Mouse (Mus musculus) cerebellum, adult 2 months (tissue): ENCODE data around the gene Cask. TPM values are rescaled to one million over a fixed set of nuclear protein-coding genes. Genes with fewer than 3 reads are reported as not detected.

Experiments
- DNase-seq, 2 experiments: peaks; one replicate each; pipeline ENCODE4 v3.0.0; 2021
- H3K27ac ChIP-seq: fragments of 200-500 bp; 2 replicates; pipeline ENCODE4 v1.5.1; 2012; ENCODE audit warnings: low read length, control low read depth, inconsistent platforms; ENCODE audit not compliant: insufficient read depth
- H3K27me3 ChIP-seq: fragments of 200-500 bp; 2 replicates; pipeline ENCODE4 v1.6.1; 2012; ENCODE audit warnings: inconsistent platforms, mild to moderate bottlenecking, low read length, moderate library complexity; ENCODE audit not compliant: control insufficient read depth, insufficient read depth
- H3K4me1 ChIP-seq: fragments of 200-500 bp; 2 replicates; pipeline ENCODE4 v1.6.1; 2011; ENCODE audit warnings: low read length; ENCODE audit not compliant: control insufficient read depth, insufficient read depth
- H3K4me3 ChIP-seq: fragments of 200-500 bp; replicated peaks from 2 replicates; pipeline ENCODE3; 2011; ENCODE audit warnings: mild to moderate bottlenecking, low read depth, low read length, control low read depth; ENCODE audit not compliant: insufficient read depth
- CTCF ChIP-seq: fragments of 200-500 bp; IDR thresholded peaks from 2 replicates; pipeline ENCODE4 v1.5.1; 2011; ENCODE audit warnings: low read depth, mild to moderate bottlenecking, control low read depth, low read length, moderate library complexity, borderline replicate concordance; ENCODE audit not compliant: insufficient read depth
- POLR2A ChIP-seq: fragments of 200-500 bp; IDR thresholded peaks from 2 replicates; pipeline ENCODE4 v1.6.1; 2011; ENCODE audit warnings: low read length, control low read depth, borderline replicate concordance; ENCODE audit not compliant: insufficient read depth
- WGBS: fragments of 180-500 bp; shearing (Covaris S2); methylation state at CpG from one replicate; pipeline ENCODE4 v1.1.7; 2018; 5-methylcytosine and 5-hydroxymethylcytosine counted together
- polyA plus RNA-seq: library from polyadenylated mRNA; depleted of rRNA; stranded (reverse); fragments of >200 nt; gene quantifications from 2 replicates; pipeline ENCODE4 v1.2.3, GENCODE M21; 2012

The Cask gene
- polyA plus RNA-seq, 1 experiment: 24.5 TPM

DNA sequence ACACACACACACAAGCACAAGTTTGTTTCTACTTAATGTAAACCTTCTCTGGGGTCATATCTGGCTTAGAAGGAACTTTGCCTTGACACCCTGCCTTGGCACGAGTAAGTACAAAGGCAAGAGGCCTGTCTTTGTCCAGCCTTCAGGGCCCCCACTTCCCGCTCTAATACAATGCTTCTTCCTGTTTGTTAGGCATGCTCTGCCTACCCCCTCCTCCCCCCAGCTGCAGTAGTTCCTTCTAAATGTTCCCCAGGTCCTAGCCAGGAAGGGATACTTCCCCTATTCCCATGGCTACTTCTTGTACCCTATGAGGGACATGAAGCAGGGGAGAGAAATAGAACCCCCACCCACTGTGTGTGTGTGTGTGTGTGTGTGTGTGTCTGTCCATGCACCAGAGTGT lies 344.8 kb downstream of the Cask start:
- Histone ChIP-seq H3K27me3 (no peaks in the 10 kb centered on the region), H3K4me3 (no peak overlapping the region), H3K27ac (no peak overlapping the region), H3K4me1 (no peaks in the 10 kb centered on the region)
- TF ChIP-seq CTCF (no peak), POLR2A (no peak)
- 58% methylated on average over 2 of the region's 2 CpGs for WGBS
- DNase-seq: no peak

DNA sequence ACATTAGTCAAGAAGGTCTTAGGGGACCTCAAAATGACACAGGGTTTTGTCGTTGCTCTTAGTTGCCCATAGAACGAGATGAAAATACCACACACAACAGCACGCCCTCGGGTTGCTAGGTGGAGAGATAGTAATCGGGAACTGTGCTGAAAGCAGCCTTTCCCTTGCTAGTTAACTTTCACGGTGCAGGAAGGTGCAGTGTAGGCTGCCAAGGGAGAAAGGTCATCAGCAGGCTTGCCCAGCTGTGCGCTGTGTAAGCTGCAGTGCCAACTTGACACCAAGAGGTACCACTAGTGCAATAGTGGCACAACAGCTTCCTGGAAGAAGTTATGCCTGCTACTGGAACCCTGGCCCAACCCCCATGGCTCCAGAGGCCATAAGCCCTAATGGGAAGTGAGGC lies 346.8 kb downstream of the Cask start:
- no peaks in the 10 kb centered on the region for H3K27me3 ChIP-seq
- no peak for TF ChIP-seq POLR2A
- no peak for TF ChIP-seq CTCF
- no peaks in the 10 kb centered on the region for H3K4me1 ChIP-seq
- no peak overlapping the region for H3K4me3 ChIP-seq
- WGBS: 93% methylated on average over 7 of the region's 7 CpGs
- no peak overlapping the region for H3K27ac ChIP-seq
- no peak for DNase-seq

DNA sequence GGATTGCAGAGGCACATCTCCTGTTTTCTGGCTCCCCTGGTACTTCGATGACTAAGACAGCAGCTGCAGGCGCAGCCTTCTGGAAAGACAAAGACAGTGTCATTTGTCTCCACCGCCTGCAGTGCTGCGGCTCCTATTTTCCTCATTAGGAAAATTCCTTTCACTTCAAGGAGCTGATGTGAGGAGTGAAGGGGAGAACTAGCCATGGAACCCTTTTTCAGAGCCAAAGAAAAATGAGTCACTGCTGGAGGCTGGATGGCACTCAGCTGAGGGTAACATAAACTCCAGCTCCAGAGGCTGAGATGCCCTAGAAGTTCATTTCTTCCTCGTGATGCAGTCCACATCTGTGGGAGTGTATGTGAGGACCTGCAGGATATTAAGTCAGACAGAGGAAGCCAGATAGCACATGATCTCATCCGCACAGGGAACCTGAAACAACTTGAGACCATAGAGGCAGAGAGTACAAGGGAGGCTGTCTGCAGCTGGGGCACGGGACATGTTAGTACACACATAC lies 348.2 kb downstream of the Cask start:
- H3K4me3 ChIP-seq: no peak overlapping the region
- H3K27ac ChIP-seq: no peak overlapping the region
- no peaks in the 10 kb centered on the region for H3K4me1 ChIP-seq
- WGBS: 47% methylated on average over 7 of the region's 7 CpGs
- no peaks in the 10 kb centered on the region for H3K27me3 ChIP-seq
- TF ChIP-seq POLR2A: no peak
- TF ChIP-seq CTCF: no peak
- no peak for DNase-seq

DNA sequence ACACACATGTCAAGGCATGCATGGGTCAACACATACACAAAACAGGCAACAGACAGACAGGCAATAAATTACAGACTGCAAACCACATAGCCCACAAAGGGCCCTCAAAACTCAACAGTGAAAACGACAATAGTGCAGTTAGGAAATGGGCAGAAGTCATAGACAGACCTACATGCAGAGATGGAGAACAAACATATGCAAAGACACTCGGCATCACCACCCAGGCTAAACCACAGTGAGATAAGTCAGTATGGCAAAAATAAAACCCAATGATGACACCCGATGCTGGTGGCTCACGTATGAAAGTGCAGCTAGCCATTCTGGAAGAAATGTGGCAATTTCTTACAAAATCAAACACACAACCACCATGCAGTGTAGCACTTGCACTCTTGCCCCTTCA lies 350.9 kb downstream of the Cask start:
- no peak overlapping the region for H3K4me3 ChIP-seq
- H3K27ac ChIP-seq: no peak overlapping the region
- no peaks in the 10 kb centered on the region for H3K4me1 ChIP-seq
- no peaks in the 10 kb centered on the region for H3K27me3 ChIP-seq
- no peak for DNase-seq
- whole genome bisulfite sequencing: 94% methylated on average over 4 of the region's 4 CpGs
- TF ChIP-seq POLR2A: no peak
- no peak for TF ChIP-seq CTCF

DNA sequence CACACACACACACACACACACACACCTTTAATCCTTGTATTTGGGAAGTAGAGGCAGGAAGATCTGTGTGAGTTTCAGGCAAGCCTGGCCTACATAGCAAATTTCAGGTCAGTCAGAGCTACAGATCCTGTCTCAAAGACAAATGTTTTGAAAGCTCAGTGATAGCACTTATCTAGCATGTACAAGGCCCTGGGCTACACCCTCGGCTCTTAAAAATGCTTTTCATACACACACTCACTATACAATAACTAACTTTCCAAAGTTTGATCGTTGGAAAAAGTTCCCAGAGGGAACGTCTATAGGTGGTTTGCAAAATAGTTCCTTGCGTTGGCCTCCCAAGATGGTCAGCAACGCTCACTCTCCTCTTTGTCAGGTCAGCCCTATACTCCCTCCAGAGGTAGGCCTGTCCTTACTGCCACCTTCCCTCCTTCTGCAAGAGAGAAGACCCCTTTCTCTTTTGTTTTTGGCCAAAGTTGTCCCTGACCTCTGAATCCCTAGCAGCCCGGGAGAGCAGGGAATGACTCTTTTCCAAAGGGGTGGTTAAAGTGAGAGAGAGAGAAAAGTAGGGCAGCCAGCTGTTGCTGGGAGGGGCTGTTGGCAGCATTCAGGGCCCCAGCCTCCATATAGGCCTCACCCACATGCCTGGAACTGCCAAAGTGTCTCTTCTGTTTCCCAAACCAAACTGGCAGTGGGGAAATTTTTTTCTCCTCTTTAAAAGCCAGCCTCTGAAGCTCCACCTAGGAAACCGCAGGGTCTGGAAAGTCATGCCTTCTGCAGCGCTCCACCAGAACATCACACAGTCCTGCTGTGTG lies 356.1 kb downstream of the Cask start:
- Histone ChIP-seq H3K4me1 (no peaks in the 10 kb centered on the region), H3K4me3 (no peak overlapping the region), H3K27me3 (no peaks in the 10 kb centered on the region), H3K27ac (no peak overlapping the region)
- WGBS: 74% methylated on average over 8 of the region's 8 CpGs
- TF ChIP-seq CTCF (no peak), POLR2A (no peak)
- no peak for DNase-seq

DNA sequence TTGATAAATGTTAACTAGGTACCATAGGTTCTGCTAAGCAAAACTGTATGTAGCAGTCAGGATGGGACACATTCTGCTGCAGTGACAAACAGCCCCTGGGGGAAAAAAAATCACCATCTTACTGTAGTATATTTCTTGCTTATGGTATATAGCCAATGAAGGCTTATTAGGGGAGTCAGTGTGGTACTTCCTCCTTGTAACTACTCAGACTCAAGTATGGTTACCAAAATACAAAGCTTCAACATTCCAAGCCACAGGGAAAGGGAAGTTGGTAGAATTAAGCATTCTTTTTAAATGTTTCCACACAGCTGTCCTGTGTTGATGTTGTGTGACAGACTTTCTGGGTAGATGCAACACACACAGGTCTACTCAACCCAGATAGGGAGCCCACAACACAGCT lies 358.2 kb downstream of the Cask start:
- no peak overlapping the region for H3K27ac ChIP-seq
- H3K4me1 ChIP-seq: no peaks in the 10 kb centered on the region
- TF ChIP-seq POLR2A: no peak
- DNase-seq: no peak
- no peak overlapping the region for H3K4me3 ChIP-seq
- no peaks in the 10 kb centered on the region for H3K27me3 ChIP-seq

DNA sequence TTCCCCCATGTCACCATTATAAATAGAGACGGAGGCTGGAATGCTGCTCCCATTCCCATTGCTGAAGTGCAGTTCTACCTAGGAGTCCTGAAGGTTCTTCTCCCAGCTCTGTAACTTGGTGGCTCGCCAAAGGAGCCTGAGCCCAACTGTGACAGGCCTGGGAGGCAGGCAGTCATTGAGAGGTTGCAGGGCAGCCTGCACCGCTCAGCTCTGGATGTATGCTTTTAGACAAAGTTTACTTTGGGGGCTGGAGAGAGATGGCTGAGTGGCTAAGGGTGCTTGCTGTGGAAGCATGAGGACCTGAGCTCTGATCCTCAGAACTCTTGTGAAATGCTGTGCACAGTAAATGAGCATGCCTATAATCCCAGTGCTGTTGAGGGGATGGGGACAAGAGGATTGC lies 360.2 kb downstream of the Cask start:
- DNase-seq: no peak
- Histone ChIP-seq H3K27me3 (no peaks in the 10 kb centered on the region), H3K27ac (no peak overlapping the region), H3K4me3 (no peak overlapping the region), H3K4me1 (no peaks in the 10 kb centered on the region)
- TF ChIP-seq CTCF (no peak), POLR2A (no peak)
- 45% methylated on average over 3 of the region's 3 CpGs for WGBS

DNA sequence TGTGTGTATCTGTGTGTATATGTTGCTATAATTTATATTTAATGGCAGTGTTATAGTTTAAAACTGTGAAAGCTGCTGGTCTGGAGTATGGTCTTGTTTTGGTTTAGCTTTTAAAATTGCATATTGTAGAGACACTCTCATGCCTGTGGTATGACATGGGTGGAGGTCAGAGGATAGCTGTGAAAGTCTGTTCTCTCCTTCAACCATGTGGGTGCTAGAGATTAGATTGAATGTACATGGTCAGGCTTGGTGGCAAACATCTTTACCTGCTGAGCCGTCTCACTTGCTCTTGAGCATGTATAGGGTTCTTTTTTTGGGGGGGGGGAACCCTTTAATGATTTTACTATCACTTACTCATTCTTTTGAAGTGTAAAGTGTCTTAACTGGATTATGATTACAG lies 361.4 kb downstream of the Cask start:
- H3K4me1 ChIP-seq: no peaks in the 10 kb centered on the region
- WGBS: 85% methylated on average over 1 of the region's 1 CpGs
- H3K27me3 ChIP-seq: no peaks in the 10 kb centered on the region
- H3K4me3 ChIP-seq: no peak overlapping the region
- TF ChIP-seq POLR2A: no peak
- TF ChIP-seq CTCF: no peak
- H3K27ac ChIP-seq: no peak overlapping the region
- no peak for DNase-seq
